Mouse (Mus musculus): ENCODE data around the gene Rangap1. TPM values are rescaled to one million over a fixed set of nuclear protein-coding genes. Genes with fewer than 3 reads are reported as not detected.

Rangap1 gene
- total RNA-seq (2021): 100 to 1,000 TPM; 206 to 228 TPM

GRCm38 (mm10) chr15:81744992-81745600, at the start of gene Rangap1, which contains the start of gene Zc3h7b:
Gene Rangap1 (minus strand): TSS chr15:81745530.
Gene Zc3h7b (plus strand): TSS chr15:81745057.
- intact Hi-C loops (cut with DNase I): loop anchor here (2.0 kb wide), 1 partner anchor 58 kb away; the partner anchor contains the start of gene Tef
- DNase-seq (ENCODE audit: low spot score in 2 of 2): peak; percentile 73 to 80

- DNase-seq (ENCODE audit: low spot score in 2 of 2): no peak
- intact Hi-C loops (cut with DNase I): no loop called here
These were observed 47.1 kb upstream of the Rangap1 start for GRCm38 (mm10) chr15:81792444-81792843.

- intact Hi-C loops (cut with DNase I): no loop called here
- no peak for DNase-seq (ENCODE audit: low spot score in 2 of 2)
These were observed 42.2 kb upstream of the Rangap1 start for GRCm38 (mm10) chr15:81787525-81787924.

DNA sequence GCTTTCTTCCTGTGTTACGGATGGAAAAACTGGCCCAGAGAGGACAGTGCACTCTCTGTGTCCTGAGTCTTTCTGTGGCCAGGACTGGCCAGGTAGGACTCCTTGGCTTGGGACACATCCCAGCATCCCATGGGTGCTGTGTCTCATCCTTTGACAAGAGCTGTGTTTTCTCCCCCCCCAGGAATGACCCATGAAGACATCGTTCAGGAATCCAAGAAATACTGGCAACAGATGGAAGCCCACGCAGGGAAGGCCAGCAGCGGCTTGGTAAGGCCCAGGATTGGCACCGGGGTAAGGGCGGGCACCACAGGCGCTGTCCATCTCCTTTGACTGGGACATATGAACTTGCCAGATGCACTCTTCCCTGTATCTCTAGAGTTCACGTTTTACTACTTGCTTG, 40.4 kb upstream of the Rangap1 start:
- intact Hi-C loops (cut with DNase I): no loop called here
- no peak for DNase-seq (ENCODE audit: low spot score in 2 of 2)

GRCm38 (mm10) chr15:81784762-81785161, 39.4 kb upstream of the Rangap1 start:
- no peak for DNase-seq (ENCODE audit: low spot score in 2 of 2)
- intact Hi-C loops (cut with DNase I): no loop called here

DNA sequence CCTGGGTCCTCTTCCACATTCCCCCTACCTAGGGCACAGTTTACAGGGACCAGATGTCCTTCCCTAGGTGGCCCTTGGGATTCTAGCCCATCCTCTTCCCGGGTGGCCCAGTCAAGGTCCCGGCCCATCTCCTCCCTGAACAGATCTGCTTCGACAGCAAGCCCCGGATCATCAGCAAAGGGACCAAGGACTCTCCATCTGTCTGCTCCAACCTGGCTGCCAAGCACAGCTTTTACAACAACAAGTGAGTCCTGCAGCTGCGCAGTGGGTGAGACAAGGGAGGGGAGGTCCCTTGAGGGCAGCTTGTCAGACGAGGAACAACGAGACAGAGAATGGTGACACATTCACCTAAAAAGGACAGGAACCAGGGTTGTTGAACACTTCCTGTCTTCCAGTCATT, 36.5 kb upstream of the Rangap1 start:
- no peak for DNase-seq (ENCODE audit: low spot score in 2 of 2)
- intact Hi-C loops (cut with DNase I): no loop called here

DNA sequence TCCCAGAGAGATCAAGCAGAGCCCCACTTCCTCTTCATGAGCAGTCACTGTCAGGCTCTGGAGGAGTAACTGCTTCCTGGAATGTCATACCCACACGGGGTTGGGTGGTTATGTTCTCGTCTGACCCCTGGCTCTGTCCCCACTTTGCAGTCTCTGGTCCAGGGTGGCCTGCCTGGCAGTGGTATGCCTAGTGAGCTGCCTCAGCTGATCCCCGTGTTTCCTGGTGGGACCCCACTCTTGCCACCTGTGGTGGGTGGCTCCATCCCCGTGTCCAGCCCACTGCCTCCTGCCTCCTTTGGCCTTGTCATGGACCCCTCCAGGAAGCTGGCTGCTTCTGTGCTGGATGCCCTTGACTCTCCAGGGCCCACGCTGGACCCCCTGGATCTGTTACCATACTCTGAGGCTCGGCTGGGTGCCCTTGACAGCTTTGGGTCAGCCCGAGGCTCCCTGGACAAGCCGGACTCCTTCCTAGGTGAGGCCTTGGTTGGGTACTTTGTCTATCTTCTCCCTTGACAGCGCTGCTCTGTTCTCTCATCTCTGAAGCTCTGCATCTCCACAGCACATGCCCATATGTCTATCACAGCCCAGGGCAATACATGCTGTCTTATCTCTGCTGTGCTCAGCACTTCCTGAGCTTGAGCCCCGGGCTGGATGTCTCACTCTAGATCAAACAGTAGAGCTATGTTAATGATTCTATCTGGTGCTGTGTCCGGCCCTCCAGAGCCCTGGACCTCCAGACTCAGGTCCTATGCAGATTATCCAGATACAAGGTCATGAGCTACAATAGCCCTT, 31.5 kb upstream of the Rangap1 start:
- intact Hi-C loops (cut with DNase I): no loop called here
- DNase-seq (ENCODE audit: low spot score in 2 of 2): no peak

DNA sequence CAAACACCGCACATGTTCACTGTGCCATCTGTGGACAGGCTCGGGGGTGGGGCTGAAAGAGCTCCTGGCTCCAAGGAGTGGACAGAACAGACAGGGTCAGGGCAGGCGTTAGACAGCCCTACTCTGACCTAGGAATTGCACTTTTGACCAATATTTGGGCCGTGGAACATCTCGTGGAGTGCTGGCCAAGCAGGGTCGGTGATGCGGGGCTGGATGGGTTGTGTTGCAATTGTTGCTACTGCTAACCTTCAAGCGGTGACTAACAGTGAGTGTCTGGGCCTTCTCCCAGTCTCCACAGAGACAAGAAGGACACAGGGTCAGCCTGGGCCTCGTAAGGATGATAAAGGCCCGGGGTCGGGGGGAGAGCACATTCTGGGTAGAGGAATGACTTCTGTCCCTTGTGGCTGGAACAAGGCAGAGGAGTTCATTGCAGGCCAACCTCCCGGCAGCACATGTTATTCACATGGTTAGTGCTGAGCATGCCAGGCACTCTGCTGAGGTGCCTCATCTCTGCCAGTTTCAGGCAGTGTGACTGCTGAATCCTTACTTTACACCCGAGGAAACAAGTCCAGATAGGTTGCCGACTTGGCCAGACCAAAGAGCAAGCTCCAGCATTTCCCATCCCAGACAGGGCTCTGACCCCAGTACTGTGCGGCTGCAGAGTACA, 29.3 kb upstream of the Rangap1 start:
- intact Hi-C loops (cut with DNase I): no loop called here

DNA sequence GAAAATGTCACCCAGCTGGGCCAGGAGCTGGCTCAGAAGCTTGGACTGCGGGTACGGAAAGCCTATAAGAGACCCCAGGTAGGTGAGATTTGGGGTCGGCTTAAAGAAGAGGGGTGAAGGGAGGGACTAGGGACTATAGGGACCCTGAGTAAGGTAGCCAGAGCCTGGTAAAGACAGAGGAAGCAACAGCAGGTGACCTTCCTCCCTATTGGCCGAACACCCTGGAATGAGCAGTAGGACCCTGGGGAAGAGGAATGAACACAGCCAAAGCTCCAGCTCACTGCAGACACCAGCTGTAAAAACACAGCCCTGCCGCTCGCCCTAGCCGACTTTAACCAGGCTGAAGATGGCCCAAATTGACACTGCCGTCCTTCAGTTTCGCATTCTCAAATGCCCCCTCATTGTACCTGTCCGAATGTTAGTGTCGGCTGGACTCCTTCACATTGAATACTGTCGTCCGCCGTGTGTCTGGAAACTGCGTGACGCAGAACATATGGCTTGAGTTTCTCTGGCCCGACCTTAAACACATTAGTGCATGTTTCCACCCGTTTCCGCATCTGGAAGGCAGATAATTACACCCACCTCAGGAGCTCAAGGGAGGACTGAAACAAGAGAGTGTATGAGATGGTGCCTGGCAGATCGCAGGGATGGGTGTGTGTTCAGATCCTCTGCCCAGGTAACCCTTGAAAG, 27.2 kb upstream of the Rangap1 start:
- intact Hi-C loops (cut with DNase I): no loop called here

More for the DNA sequence above, 29.3 kb upstream of the Rangap1 start:
- DNase-seq (ENCODE audit: low spot score in 2 of 2): no peak

GRCm38 (mm10) chr15:81769037-81769436, 23.7 kb upstream of the Rangap1 start:
- no peak for DNase-seq (ENCODE audit: low spot score in 2 of 2)
- intact Hi-C loops (cut with DNase I): no loop called here

More for the DNA sequence above, 27.2 kb upstream of the Rangap1 start:
- no peak for DNase-seq (ENCODE audit: low spot score in 2 of 2)

DNA sequence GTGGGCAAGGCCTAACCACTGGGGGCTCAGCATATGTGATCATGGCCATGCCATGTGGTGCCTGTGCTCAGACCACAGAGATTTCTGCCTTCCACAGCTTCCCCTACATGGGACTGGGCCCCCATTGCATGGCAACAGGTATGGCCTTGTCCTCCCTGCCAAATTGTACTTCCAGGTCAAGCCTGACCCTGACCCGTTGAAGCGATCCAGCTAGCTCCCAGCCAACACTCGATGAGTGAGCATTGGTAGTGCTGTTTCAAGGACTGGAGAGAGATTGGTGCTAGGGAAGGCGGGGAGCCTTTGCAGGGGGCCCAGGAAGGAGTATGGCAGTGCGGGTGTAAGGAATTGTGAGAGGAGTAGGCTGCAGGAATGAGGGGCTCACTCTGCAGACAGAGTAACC, 21.1 kb upstream of the Rangap1 start:
- no peak for DNase-seq (ENCODE audit: low spot score in 2 of 2)

GRCm38 (mm10) chr15:81765651-81766050, 20.3 kb upstream of the Rangap1 start:
- intact Hi-C loops (cut with DNase I): no loop called here
- no peak for DNase-seq (ENCODE audit: low spot score in 2 of 2)

More for the DNA sequence above, 21.1 kb upstream of the Rangap1 start:
- intact Hi-C loops (cut with DNase I): no loop called here

- no peak for DNase-seq (ENCODE audit: low spot score in 2 of 2)
- intact Hi-C loops (cut with DNase I): no loop called here
These were observed 19.2 kb upstream of the Rangap1 start for GRCm38 (mm10) chr15:81764573-81764972.

GRCm38 (mm10) chr15:81761959-81762358, 16.6 kb upstream of the Rangap1 start:
- intact Hi-C loops (cut with DNase I): no loop called here
- DNase-seq (ENCODE audit: low spot score in 2 of 2): no peak

- intact Hi-C loops (cut with DNase I): no loop called here
- no peak for DNase-seq (ENCODE audit: low spot score in 2 of 2)
These were observed 16.1 kb upstream of the Rangap1 start for GRCm38 (mm10) chr15:81761381-81761780.

GRCm38 (mm10) chr15:81760361-81761079, 15.2 kb upstream of the Rangap1 start:
- intact Hi-C loops (cut with DNase I): no loop called here
- DNase-seq (ENCODE audit: low spot score in 2 of 2): no peak

- no peak for DNase-seq (ENCODE audit: low spot score in 2 of 2)
- intact Hi-C loops (cut with DNase I): no loop called here
These were observed 14.2 kb upstream of the Rangap1 start for GRCm38 (mm10) chr15:81759542-81759941.

DNA sequence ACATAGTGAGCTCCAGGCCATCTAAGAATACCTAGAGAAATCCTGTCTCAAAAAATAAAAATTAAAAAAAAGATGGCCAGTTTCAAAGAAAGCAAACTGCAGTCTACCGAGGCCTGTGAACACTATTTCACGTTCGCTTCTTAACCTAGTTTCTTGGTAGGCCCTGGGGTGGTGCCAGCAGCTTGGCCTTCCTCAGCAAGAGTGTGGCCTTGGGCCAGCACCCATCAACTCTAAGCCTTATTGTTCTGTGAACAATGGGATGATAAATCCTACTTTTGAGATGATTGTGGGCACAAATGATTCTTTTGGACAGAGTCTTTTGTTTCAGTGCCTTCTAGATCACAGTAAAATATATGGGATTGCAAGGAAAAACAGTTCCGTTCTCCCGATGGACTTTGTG, 13.4 kb upstream of the Rangap1 start:
- intact Hi-C loops (cut with DNase I): no loop called here
- no peak for DNase-seq (ENCODE audit: low spot score in 2 of 2)

DNA sequence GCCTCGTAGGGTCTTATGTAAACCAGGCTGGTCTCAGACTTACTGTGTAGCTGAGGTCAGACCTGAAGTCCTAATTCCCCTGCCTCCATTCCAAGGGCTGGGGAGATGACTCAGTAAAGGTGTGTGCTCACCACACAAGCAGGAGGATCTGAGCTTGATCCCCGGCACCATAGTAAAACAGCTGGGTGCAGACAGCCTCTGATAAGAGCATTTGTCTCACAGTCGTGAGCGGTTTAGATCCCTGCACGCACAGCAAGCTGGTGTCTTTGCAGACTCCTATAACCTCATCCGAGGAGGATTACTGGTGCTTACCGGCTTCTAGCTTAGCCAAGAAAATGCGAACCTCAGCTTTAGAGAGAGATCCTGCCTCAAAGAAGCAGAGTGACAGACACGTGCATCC, 8.3 kb upstream of the Rangap1 start:
- intact Hi-C loops (cut with DNase I): no loop called here
- DNase-seq (ENCODE audit: low spot score in 2 of 2): no peak

Data from left cerebral cortex, postnatal 36 days (tissue).